Mouse (Mus musculus): Measurements from ENCODE around the gene Hnrnpu. TPM values are rescaled to one million over a fixed set of nuclear protein-coding genes. Genes with fewer than 3 reads are reported as not detected.
A peak's percentile ranks its signal among the peaks of the same experiment; 100 is the strongest.

Hnrnpu gene
- polyA plus RNA-seq (2015; fragmentation: Nextera tagmentation; extraction: Ambion mirVana): 386 and 418 TPM in 2 replicates

DNA sequence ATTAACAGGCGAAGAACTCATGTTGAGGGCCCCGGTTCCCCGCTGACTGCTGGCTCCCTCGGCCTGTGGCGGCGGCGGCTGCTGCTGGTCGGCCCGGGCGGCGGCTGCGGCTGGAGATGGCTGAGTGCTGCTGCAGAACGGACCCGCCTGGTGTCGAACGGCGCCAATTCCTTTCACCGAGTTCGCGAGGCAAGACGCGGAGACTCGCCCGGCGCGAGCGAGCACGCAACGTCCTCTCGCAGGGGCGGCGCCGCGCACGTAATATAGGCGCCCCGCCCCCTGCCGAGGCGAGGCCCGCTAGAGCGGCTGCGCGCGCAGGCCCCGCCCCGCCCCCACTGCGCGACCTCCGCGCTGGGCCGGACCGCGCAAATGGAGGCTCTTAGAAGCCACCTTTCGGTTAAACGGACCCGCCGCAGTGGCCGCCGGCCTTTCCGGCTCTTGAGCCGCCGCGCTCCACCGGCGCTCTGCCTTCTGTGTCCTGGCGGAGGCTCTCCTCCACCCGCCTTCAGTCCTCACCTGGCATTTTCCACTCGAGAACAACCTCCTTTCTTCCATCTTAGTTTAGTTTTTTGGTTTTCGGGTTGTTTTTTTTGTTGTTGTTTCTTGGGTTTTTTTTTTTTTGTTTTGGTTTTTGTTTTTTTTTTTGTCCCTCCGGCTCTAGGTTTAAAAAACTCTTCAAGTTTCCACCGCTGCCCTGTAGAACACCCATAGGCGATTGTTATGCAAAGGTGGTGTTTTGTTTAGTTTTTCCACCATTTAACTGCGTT is at the start of gene Hnrnpu:
Gene Hnrnpu (minus strand): TSS at position 247 of the 767 bp plus-strand sequence.
- H3K27ac ChIP-seq: peak within 1 kb of the TSS; percentile 100
- H3K4me3 ChIP-seq: peak within 1 kb of the TSS; percentile 100
- H3K4me1 ChIP-seq: peaks cover 14% of the 10 kb centered on the region
- H3K4me2 ChIP-seq: peak within 1 kb of the TSS; percentile 71
- under 1% methylated on average over 73 of the region's 73 CpGs for WGBS
- peak; percentile 86 for ATAC-seq (ENCODE audit: insufficient number of reproducible peaks, insufficient read depth, low FRiP score, low TSS enrichment, low read depth)
- H3K27me3 ChIP-seq: no peaks in the 10 kb centered on the region
- peak within 1 kb of the TSS; percentile 100 for H3K9ac ChIP-seq
- H3K36me3 ChIP-seq: peaks cover 24% of the 10 kb centered on the region
- no peaks in the 10 kb centered on the region for H3K9me3 ChIP-seq

DNA sequence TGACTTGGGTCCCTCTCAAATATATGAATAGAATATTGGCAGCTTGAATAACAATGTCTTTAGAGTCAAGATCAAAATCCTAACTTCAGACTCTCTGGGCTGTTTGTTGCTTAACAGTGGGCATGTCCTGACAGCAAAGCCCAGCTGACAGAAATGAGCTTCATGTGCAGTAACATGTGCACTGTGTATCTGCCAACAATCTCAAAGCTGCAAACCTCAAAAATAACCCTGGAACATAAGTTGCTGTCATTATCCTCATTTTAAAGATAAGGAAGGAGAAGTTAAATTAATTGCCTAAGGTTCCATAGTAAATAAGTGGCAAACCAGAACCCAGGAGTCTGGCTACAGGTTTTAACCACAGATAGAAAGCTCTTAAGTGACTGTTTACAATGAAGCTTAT is 44.6 kb upstream of the Hnrnpu start:
- H3K4me3 ChIP-seq: no peak overlapping the region
- no peak overlapping the region for H3K27ac ChIP-seq
- no peak for ATAC-seq (ENCODE audit: insufficient number of reproducible peaks, insufficient read depth, low FRiP score, low TSS enrichment, low read depth)
- H3K4me2 ChIP-seq: no peak overlapping the region
- no peaks in the 10 kb centered on the region for H3K9me3 ChIP-seq
- H3K4me1 ChIP-seq: no peaks in the 10 kb centered on the region
- H3K36me3 ChIP-seq: no peaks in the 10 kb centered on the region
- H3K9ac ChIP-seq: no peak overlapping the region
- H3K27me3 ChIP-seq: no peaks in the 10 kb centered on the region

DNA sequence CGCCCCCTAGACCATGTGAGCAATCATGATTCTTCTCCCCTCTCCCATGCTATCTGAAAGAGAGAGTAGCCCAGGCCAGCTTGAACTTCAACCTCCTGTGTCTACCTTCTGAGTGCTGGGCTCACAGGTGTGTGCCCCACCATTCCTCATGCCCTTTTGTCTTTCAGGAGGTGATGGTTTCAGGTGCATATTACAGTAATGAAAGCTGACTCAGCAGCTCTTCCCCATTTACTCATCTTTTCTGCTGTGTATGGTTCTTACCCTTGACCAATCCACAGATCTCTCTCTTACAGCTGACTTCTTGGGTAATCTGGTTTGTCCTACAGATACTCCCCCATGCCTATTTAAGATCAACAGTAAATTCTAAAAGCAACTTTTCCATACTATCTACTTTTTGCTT is 41.6 kb upstream of the Hnrnpu start:
- Histone ChIP-seq H3K9ac (no peak overlapping the region), H3K36me3 (no peaks in the 10 kb centered on the region), H3K4me1 (no peaks in the 10 kb centered on the region), H3K4me3 (no peak overlapping the region), H3K4me2 (no peak overlapping the region), H3K9me3 (no peaks in the 10 kb centered on the region), H3K27ac (no peak overlapping the region), H3K27me3 (no peaks in the 10 kb centered on the region)
- ATAC-seq (ENCODE audit: insufficient number of reproducible peaks, insufficient read depth, low FRiP score, low TSS enrichment, low read depth): no peak
- 74% methylated on average over 1 of the region's 1 CpGs for WGBS

DNA sequence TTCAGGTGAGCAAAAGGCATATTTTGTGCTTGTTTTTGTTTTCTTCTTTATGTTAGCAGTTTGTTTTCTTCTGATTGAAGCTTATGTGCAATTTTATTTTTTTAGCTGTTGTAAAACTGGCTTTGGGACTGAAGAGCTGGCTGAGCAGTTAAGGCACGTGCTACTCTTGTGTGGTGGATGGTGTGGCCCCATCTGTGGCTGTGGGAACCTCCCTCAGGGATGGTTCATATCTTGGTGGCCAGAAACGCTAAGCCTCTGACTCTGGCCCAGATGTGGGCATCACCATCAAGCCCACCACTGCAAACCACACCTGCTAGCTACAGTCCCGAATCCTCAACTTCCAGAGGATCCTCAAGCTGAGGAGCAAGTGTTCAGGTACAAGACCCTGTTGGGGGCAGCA is 40.5 kb upstream of the Hnrnpu start:
- H3K36me3 ChIP-seq: no peaks in the 10 kb centered on the region
- no peaks in the 10 kb centered on the region for H3K4me1 ChIP-seq
- ATAC-seq (ENCODE audit: insufficient number of reproducible peaks, insufficient read depth, low FRiP score, low TSS enrichment, low read depth): no peak
- H3K4me2 ChIP-seq: no peak overlapping the region
- no peak overlapping the region for H3K27ac ChIP-seq
- no peak overlapping the region for H3K4me3 ChIP-seq
- WGBS: 77% methylated on average over 3 of the region's 3 CpGs
- no peaks in the 10 kb centered on the region for H3K27me3 ChIP-seq
- H3K9me3 ChIP-seq: no peaks in the 10 kb centered on the region
- H3K9ac ChIP-seq: no peak overlapping the region

DNA sequence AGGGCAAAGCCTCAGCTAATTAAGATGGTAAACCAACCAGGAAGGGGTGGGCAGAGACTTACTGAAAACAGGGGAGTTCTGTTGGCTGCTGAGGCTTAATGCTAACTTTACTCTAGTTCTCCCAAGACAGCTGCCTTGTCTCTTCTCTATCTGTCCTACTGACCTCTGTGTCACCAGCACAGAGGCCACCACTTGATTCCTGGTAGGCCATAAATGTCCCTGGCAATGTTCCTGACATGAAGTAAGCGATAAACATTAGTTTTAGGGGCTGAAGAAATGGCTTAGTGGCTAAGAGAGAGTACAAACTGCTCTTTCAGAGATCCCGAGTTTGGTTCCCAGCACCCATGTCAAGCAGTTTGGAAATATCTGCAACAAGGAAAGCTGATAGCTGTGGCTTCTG is 39.3 kb upstream of the Hnrnpu start:
- ATAC-seq (ENCODE audit: insufficient number of reproducible peaks, insufficient read depth, low FRiP score, low TSS enrichment, low read depth): no peak

DNA sequence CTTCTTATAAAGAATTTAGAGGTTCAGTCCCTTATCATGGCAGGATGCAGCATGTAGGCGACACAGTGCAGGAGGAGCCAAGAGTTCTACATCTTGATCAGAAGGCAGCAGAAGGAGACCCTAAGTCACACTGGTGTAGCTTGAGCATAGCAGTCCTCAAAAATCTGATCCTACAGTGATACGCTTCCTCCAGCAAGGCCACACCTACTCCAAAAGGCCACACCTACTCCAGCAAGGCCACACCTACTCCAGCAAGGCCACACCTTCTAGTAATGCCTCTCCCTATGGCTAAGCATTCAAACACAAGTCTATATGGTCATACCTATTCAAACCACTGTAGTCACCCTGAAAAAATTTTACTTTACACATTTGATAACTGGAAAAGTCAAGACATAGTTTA is 38.5 kb upstream of the Hnrnpu start:
- H3K4me1 ChIP-seq: no peaks in the 10 kb centered on the region
- H3K9me3 ChIP-seq: no peaks in the 10 kb centered on the region
- WGBS: 78% methylated on average over 2 of the region's 2 CpGs
- no peaks in the 10 kb centered on the region for H3K27me3 ChIP-seq
- no peak for ATAC-seq (ENCODE audit: insufficient number of reproducible peaks, insufficient read depth, low FRiP score, low TSS enrichment, low read depth)
- no peak overlapping the region for H3K27ac ChIP-seq
- no peaks in the 10 kb centered on the region for H3K36me3 ChIP-seq
- H3K9ac ChIP-seq: no peak overlapping the region
- no peak overlapping the region for H3K4me3 ChIP-seq
- H3K4me2 ChIP-seq: no peak overlapping the region

More for the DNA sequence above, 39.3 kb upstream of the Hnrnpu start:
- no peak overlapping the region for H3K4me3 ChIP-seq
- H3K4me1 ChIP-seq: no peaks in the 10 kb centered on the region
- no peak overlapping the region for H3K27ac ChIP-seq
- H3K9me3 ChIP-seq: no peaks in the 10 kb centered on the region
- no peaks in the 10 kb centered on the region for H3K27me3 ChIP-seq
- WGBS: 80% methylated on average over 2 of the region's 2 CpGs
- H3K9ac ChIP-seq: no peak overlapping the region
- H3K4me2 ChIP-seq: no peak overlapping the region
- no peaks in the 10 kb centered on the region for H3K36me3 ChIP-seq

DNA sequence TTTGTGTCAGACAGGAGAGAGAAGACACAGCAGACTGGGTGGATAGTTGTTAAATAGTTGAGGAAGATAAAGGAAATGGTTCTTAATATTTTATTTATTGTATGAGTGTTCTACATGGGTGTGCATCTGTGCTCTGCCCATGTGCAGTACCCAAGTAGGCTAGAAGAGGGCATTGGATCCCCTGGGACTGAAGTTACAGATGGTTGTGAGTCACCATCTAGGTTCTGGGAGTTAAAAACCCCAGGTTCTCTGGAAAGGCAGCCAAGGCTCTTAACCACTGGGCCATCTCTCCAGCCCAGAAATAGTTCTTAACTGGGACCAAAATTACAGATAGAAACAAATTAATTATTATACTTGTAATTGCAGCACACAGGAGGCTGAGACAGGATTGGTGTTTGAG is 37.8 kb upstream of the Hnrnpu start:
- Histone ChIP-seq H3K9ac (no peak overlapping the region), H3K36me3 (no peaks in the 10 kb centered on the region), H3K27ac (no peak overlapping the region), H3K27me3 (no peaks in the 10 kb centered on the region), H3K9me3 (no peaks in the 10 kb centered on the region), H3K4me2 (no peak overlapping the region), H3K4me1 (no peaks in the 10 kb centered on the region), H3K4me3 (no peak overlapping the region)
- ATAC-seq (ENCODE audit: insufficient number of reproducible peaks, insufficient read depth, low FRiP score, low TSS enrichment, low read depth): no peak

DNA sequence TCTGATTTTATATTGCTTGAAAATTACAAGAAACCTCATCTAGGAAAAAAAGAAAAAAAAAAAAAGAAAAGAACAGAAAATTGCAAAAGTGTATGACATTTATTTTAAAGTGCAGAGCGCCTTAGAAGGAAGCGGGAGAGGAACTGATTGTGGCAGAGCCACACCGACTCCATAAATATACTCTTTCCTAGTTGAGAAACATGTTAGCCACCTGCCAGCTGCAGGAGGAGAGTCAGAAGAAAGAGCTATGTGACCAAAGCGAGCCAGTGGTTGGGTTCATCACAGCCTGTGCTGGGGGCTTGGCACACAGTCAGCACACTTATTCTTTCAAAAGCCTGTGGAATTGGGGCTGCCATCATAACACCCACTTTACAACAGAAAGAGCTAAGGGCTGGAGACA is 35.1 kb upstream of the Hnrnpu start:
- H3K9me3 ChIP-seq: no peaks in the 10 kb centered on the region
- ATAC-seq (ENCODE audit: insufficient number of reproducible peaks, insufficient read depth, low FRiP score, low TSS enrichment, low read depth): no peak
- 84% methylated on average over 4 of the region's 4 CpGs for WGBS
- H3K9ac ChIP-seq: no peak overlapping the region
- H3K27ac ChIP-seq: no peak overlapping the region
- no peak overlapping the region for H3K4me2 ChIP-seq
- H3K4me1 ChIP-seq: peaks cover 4% of the 10 kb centered on the region; the same call in 1 of the 2 replicates
- no peaks in the 10 kb centered on the region for H3K36me3 ChIP-seq
- H3K4me3 ChIP-seq: no peak overlapping the region
- no peaks in the 10 kb centered on the region for H3K27me3 ChIP-seq

DNA sequence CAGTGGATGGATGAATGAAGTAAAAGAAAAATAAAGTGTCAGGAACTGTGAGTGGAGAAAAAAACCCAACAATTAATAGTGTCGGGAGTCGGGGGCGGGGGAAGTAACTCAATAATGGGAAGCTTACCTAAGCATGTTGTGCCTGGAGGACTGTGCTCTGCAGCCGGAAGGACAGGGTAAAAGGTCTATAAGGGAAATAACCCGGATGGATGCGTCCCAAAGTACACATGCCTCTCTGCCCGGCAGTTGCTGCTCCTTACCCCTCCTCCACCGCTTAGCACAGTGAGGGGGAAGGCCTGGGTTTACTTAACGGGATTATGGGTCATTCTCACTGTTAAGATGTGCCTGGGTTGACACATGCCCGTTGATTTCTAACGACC is 31.7 kb upstream of the Hnrnpu start:
- Histone ChIP-seq H3K9ac (peak overlapping the region; percentile 70), H3K27ac (peak overlapping the region; percentile 69), H3K36me3 (no peaks in the 10 kb centered on the region), H3K27me3 (no peaks in the 10 kb centered on the region), H3K9me3 (no peaks in the 10 kb centered on the region), H3K4me3 (peak overlapping the region; percentile 50), H3K4me2 (peak overlapping the region; percentile 82), H3K4me1 (peaks cover 4% of the 10 kb centered on the region; the same call in 1 of the 2 replicates)
- 1% methylated on average over 11 of the region's 11 CpGs for WGBS
- peak; percentile 44 for ATAC-seq (ENCODE audit: insufficient number of reproducible peaks, insufficient read depth, low FRiP score, low TSS enrichment, low read depth)

DNA sequence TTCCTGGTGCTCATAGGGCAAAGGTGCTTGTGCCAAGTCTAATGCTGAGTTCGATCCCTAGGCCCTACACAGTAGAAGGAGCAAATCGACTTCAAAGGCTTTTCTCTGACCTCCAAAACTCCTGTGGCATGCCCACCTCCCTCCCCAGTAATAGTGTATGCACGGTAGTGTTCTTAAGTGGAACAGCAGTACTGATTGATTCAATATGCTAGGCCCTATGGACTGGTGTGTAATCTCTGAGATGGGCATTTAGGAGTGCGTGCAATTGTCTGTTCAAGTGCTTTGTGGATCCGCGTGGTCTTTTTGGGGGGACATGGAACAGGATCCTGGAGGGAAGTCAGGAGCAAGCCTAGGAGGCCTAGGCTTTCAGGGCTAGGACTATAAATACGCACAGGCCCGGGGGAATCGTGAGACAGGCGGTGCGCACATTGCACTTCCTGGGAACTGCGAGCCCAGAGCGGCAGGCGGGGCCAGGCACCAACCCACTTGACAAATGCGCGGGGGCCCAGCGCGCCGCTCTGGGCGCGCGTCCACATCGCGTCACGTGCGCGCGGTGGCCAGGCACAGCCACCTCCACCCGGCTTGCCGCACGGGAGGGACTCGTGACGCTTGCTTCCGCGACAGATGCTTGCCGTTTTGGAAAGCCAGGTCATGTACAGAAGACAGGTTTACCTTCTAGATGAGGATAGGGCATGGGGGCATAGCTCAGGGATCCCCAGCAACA is 31.1 kb upstream of the Hnrnpu start:
- Histone ChIP-seq H3K27ac (peak overlapping the region; percentile 69), H3K4me2 (peak overlapping the region; percentile 82), H3K4me3 (peak overlapping the region; percentile 50), H3K4me1 (peaks cover 4% of the 10 kb centered on the region; the same call in 1 of the 2 replicates), H3K9ac (peak overlapping the region; percentile 70), H3K9me3 (no peaks in the 10 kb centered on the region), H3K36me3 (no peaks in the 10 kb centered on the region), H3K27me3 (no peaks in the 10 kb centered on the region)
- ATAC-seq (ENCODE audit: insufficient number of reproducible peaks, insufficient read depth, low FRiP score, low TSS enrichment, low read depth): peak; percentile 85
- 1% methylated on average over 36 of the region's 36 CpGs for WGBS

DNA sequence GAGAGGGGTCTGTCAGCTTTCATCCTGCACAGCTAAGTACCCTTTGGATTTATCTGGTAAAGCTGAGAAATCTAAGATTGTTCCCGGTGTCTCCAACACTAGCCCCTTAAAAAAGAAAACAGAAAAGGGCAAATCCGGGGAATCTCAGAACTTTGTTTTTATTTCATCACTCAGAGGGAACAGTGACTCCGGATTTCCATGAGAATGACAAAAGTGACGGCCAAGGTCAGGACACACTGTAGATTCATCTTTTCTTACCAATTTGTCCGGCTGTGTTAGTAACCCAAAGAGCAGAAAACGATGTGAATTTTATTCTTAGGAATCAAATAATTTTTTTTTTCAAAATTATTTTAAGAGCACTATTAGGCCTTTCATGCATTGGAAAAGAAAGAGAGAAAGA is 30.5 kb upstream of the Hnrnpu start:
- H3K4me2 ChIP-seq: no peak overlapping the region
- no peaks in the 10 kb centered on the region for H3K27me3 ChIP-seq
- peaks cover 4% of the 10 kb centered on the region; the same call in 1 of the 2 replicates for H3K4me1 ChIP-seq
- no peaks in the 10 kb centered on the region for H3K36me3 ChIP-seq
- no peak overlapping the region for H3K9ac ChIP-seq
- H3K9me3 ChIP-seq: no peaks in the 10 kb centered on the region
- H3K4me3 ChIP-seq: no peak overlapping the region
- WGBS: 68% methylated on average over 6 of the region's 6 CpGs
- H3K27ac ChIP-seq: no peak overlapping the region
- ATAC-seq (ENCODE audit: insufficient number of reproducible peaks, insufficient read depth, low FRiP score, low TSS enrichment, low read depth): no peak

DNA sequence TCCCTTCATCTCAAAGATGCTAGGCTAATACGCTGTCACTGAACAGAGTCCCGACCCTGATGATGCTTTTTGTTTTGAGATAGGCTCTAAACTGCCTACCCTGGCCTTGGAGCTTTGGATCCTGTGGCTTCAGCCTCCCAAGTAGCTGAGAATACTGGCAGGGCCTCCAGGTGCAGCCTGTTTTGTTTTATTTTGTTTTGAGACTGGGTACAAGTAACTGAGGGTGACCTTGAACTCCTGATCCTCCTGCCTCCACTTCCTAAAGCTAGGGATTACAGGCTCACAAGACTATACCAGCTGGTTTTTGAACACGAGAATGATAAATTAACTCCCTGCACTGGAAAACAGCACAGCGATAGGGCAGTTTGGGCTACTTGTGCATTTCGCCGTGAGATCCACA is 27.6 kb upstream of the Hnrnpu start:
- peaks cover 4% of the 10 kb centered on the region; the same call in 1 of the 2 replicates for H3K4me1 ChIP-seq
- no peak for ATAC-seq (ENCODE audit: insufficient number of reproducible peaks, insufficient read depth, low FRiP score, low TSS enrichment, low read depth)

More for the DNA sequence above, 27.6 kb upstream of the Hnrnpu start:
- H3K9me3 ChIP-seq: no peaks in the 10 kb centered on the region
- H3K9ac ChIP-seq: no peak overlapping the region
- H3K4me2 ChIP-seq: no peak overlapping the region
- no peak overlapping the region for H3K4me3 ChIP-seq
- no peaks in the 10 kb centered on the region for H3K27me3 ChIP-seq
- H3K27ac ChIP-seq: no peak overlapping the region
- WGBS: 79% methylated on average over 6 of the region's 6 CpGs
- H3K36me3 ChIP-seq: no peaks in the 10 kb centered on the region

Measured in embryonic facial prominence, embryonic 13.5 days (tissue).